Mouse (Mus musculus) lung, postnatal 0 days (tissue): Measurements from ENCODE around the gene Abcd2. TPM values are rescaled to one million over a fixed set of nuclear protein-coding genes. Genes with fewer than 3 reads are reported as not detected.

Source experiments
- ATAC-seq: fragments of 200-750 bp; cut with Nextera tagmentation; 2 replicates; pipeline ENCODE4 v1.8.0; 2017; ENCODE audit warnings: moderate library complexity
- DNase-seq: peaks from one replicate; pipeline ENCODE4 v3.0.0-alpha.2; 2016; ENCODE audit warnings: low spot score
- H3K27ac ChIP-seq: fragments of 300-500 bp; sonication (generic); 2 replicates; pipeline ENCODE4 v1.5.1; 2014; ENCODE audit warnings: antibody characterized with exemption, mild to moderate bottlenecking, low read length, mixed read lengths
- H3K27me3 ChIP-seq: fragments of 300-500 bp; sonication (generic); replicated peaks from 2 replicates; pipeline ENCODE4 v1.6.1; 2014; ENCODE audit warnings: low read length, mixed read lengths; ENCODE audit not compliant: insufficient read depth
- H3K36me3 ChIP-seq: fragments of 300-500 bp; sonication (generic); 2 replicates; pipeline ENCODE4 v1.6.1; 2014; ENCODE audit warnings: low read length, mixed read lengths; ENCODE audit not compliant: insufficient read depth
- H3K4me1 ChIP-seq: fragments of 300-500 bp; sonication (generic); 2 replicates; pipeline ENCODE4 v1.6.1; 2014; ENCODE audit warnings: antibody characterized with exemption, low read depth, low read length, mixed read lengths; ENCODE audit not compliant: insufficient read depth
- H3K4me2 ChIP-seq: fragments of 300-500 bp; sonication (generic); replicated peaks from 2 replicates; pipeline ENCODE4 v1.6.1; 2014; ENCODE audit warnings: low read depth, mild to moderate bottlenecking, low read length, moderate library complexity, mixed read lengths
- H3K4me3 ChIP-seq: fragments of 300-500 bp; sonication (generic); 2 replicates; pipeline ENCODE4 v1.5.1; 2014; ENCODE audit warnings: low read depth, low read length
- H3K9ac ChIP-seq: fragments of 300-500 bp; sonication (generic); replicated peaks from 2 replicates; pipeline ENCODE4 v1.6.1; 2014; ENCODE audit warnings: low read depth, mild to moderate bottlenecking
- H3K9me3 ChIP-seq: fragments of 300-500 bp; sonication (generic); 2 replicates; pipeline ENCODE4 v1.6.1; 2016; ENCODE audit warnings: low read length, mixed read lengths
- CTCF ChIP-seq: IDR thresholded peaks from 2 replicates; pipeline ENCODE4 v1.5.1; 2016; ENCODE audit warnings: antibody characterized with exemption, mild to moderate bottlenecking
- EP300 ChIP-seq: IDR thresholded peaks from 2 replicates; pipeline ENCODE4 v1.6.1; 2016; ENCODE audit warnings: antibody characterized with exemption, mild to moderate bottlenecking, control low read depth
- WGBS: fragments of 180-500 bp; shearing (Covaris S2); extraction: QIAGEN DNeasy Blood & Tissue Kit; methylation state at CpG from one replicate; pipeline ENCODE4 v1.1.7; 2014; 5-methylcytosine and 5-hydroxymethylcytosine counted together
- polyA plus RNA-seq: library from polyadenylated mRNA; unstranded; fragments of >200 nt; fragmentation: Nextera tagmentation; extraction: Ambion mirVana; gene quantifications from 2 replicates; pipeline ENCODE4 v1.2.1, GENCODE M21; 2015

Gene Abcd2
- polyA plus RNA-seq, 1 experiment from 2014 or later: 9.2 TPM

DNA sequence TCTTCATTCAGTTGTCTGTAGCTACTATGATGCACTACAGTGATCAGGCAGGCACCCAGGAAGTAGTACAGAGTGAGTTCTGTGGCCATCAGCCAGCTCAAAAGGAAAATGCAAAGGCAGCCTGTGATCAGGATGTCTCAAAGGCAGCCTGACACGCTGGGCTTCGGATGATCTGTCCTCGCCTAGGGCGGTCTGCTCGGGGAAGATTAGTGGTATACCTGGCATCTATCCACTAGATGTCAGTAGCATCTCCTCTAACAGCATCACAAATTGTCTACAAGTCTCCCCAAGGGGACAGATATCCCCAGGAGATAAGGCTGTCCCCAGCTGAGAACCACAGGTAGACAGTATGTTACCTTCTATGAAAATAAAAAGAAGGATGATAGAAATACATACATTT is 26.6 kb downstream of the Abcd2 start:
- Histone ChIP-seq H3K4me1 (no peaks in the 10 kb centered on the region), H3K27me3 (no peaks in the 10 kb centered on the region), H3K4me2 (no peak overlapping the region), H3K9ac (no peak overlapping the region), H3K9me3 (no peaks in the 10 kb centered on the region), H3K36me3 (no peaks in the 10 kb centered on the region), H3K4me3 (no peak overlapping the region), H3K27ac (no peak overlapping the region)
- WGBS: 12% methylated on average over 5 of the region's 5 CpGs
- TF ChIP-seq CTCF (peak; percentile 65), EP300 (no peak)
- peak; percentile 60 for DNase-seq
- ATAC-seq: peak; percentile 16; the same call in 1 of the 2 replicates

DNA sequence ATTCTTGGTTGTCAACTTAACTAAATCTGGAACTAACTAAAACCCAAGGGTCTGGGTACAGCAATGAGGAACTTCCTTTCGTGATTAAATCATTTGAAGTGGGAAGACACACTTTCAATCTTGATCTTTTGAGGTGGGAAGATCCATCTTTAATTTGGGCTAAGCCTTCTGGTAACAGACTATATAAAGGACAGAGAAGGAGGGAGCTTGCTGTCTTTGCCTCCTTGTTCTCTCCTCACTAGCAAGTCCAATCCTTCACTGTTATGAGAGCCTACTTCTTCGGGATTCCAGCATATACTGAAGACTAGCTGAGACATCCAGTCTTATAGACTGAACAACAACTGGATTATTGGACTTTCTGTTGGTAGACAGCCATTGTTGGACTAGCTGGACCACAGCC is 28.1 kb downstream of the Abcd2 start:
- H3K27me3 ChIP-seq: no peaks in the 10 kb centered on the region
- H3K9me3 ChIP-seq: no peaks in the 10 kb centered on the region
- ATAC-seq (no peak), DNase-seq (no peak)
- no peak overlapping the region for H3K4me3 ChIP-seq
- H3K36me3 ChIP-seq: no peaks in the 10 kb centered on the region
- no peak overlapping the region for H3K27ac ChIP-seq
- no peaks in the 10 kb centered on the region for H3K4me1 ChIP-seq
- H3K9ac ChIP-seq: no peak overlapping the region
- no peak overlapping the region for H3K4me2 ChIP-seq
- TF ChIP-seq CTCF: no peak
- no peak for TF ChIP-seq EP300
- 80% methylated on average over 2 of the region's 2 CpGs for WGBS

DNA sequence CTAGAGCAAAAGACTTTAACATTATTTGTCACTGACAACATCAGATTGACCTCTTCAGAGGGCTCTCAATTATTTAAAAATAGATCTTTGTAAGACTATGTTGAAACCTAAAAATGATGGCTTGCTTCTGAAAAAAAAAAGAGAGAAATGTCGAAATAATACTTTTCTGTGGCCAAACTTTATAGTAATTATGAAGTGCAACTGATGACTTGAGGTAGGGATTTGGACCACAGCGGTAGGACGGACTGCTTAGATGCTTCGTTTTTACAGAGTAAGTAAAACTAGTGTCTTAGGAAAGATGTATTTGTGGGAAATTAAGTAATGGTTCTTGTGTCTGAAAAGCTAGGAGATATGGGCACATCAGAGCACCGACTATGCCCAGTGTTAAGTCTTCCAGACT is 30.4 kb downstream of the Abcd2 start:
- no peaks in the 10 kb centered on the region for H3K36me3 ChIP-seq
- H3K27me3 ChIP-seq: no peaks in the 10 kb centered on the region
- ATAC-seq (peak; percentile 65), DNase-seq (peak; percentile 74)
- H3K4me2 ChIP-seq: no peak overlapping the region
- 65% methylated on average over 5 of the region's 5 CpGs for WGBS
- H3K9ac ChIP-seq: no peak overlapping the region
- H3K4me1 ChIP-seq: no peaks in the 10 kb centered on the region
- TF ChIP-seq CTCF: no peak
- TF ChIP-seq EP300: peak; percentile 59
- no peak overlapping the region for H3K4me3 ChIP-seq
- no peaks in the 10 kb centered on the region for H3K9me3 ChIP-seq
- no peak overlapping the region for H3K27ac ChIP-seq

DNA sequence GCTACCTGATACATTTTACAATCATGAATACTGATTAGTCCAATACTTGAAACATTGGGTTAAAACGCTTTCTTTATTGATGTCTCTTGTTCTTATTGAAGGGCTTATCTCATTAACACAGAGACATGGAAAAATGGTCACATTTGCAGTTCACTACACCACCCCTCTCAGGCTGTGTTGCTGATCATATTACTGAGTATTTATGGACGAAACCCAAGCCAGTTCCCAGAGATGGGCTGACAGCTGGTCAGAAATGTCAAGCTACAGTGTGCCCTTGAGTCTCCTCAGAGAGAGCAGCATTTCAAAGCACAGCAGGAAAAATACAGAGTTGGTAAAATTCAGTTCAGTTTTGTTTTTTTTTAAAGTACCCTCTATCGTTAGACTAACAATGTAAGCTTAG is 38.3 kb downstream of the Abcd2 start:
- Histone ChIP-seq H3K9me3 (no peaks in the 10 kb centered on the region), H3K4me2 (no peak overlapping the region), H3K4me1 (no peaks in the 10 kb centered on the region), H3K36me3 (no peaks in the 10 kb centered on the region), H3K4me3 (no peak overlapping the region), H3K27me3 (no peaks in the 10 kb centered on the region), H3K27ac (no peak overlapping the region), H3K9ac (no peak overlapping the region)
- 76% methylated on average over 3 of the region's 3 CpGs for WGBS
- ATAC-seq (no peak), DNase-seq (no peak)
- TF ChIP-seq EP300: no peak
- no peak for TF ChIP-seq CTCF

DNA sequence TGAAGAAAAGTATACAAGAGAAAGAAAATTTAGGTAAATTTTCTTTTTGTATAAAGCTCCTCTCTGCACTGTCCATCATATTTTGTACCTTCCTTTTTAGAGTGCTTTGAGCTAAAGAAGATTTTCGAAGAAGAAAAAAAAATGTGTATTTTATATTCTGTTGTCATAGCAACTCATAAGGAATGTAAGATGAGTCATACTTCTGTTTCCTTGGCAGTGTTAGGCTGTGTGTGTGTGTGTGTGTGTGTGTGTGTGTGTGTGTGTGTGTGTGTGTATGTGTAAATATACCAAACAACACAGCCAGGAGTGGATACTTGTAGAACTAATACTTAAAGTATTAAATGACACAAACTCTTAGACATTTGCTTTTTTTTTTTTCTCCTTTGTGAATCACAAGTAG is 39.0 kb downstream of the Abcd2 start:
- WGBS: 23% methylated on average over 1 of the region's 1 CpGs
- Histone ChIP-seq H3K36me3 (no peaks in the 10 kb centered on the region), H3K9me3 (no peaks in the 10 kb centered on the region), H3K4me2 (no peak overlapping the region), H3K4me1 (no peaks in the 10 kb centered on the region), H3K27me3 (no peaks in the 10 kb centered on the region), H3K4me3 (no peak overlapping the region), H3K27ac (no peak overlapping the region), H3K9ac (no peak overlapping the region)
- DNase-seq: peak; percentile 70
- ATAC-seq: 0 out of 2 replicates have a peak, but pooled peaks have one; percentile 28
- TF ChIP-seq CTCF (no peak), EP300 (no peak)

DNA sequence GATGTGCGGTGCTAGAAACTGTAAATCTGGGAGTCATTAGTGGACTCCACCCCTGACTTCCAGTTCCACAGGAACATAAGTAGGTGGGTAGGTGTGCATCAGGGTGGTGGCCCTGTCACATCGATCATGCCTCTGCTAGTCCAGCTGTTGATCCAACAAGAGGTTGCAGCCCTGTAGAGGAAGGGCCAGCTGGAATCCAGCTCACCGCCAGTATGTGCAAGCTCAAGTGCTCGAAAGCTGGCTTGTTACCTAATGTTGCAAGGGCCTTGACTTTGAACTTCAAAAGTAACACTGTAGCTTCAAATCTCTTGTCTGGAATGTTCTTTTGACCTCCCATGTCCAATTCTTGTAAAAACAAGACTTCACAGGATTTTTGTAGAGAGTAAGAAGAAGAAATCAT is 67.0 kb downstream of the Abcd2 start:
- Histone ChIP-seq H3K27me3 (no peaks in the 10 kb centered on the region), H3K36me3 (no peaks in the 10 kb centered on the region), H3K4me2 (no peak overlapping the region), H3K4me1 (no peaks in the 10 kb centered on the region), H3K27ac (no peak overlapping the region), H3K4me3 (no peak overlapping the region), H3K9me3 (no peaks in the 10 kb centered on the region), H3K9ac (no peak overlapping the region)
- DNase-seq (no peak), ATAC-seq (no peak)
- WGBS: 75% methylated on average over 4 of the region's 4 CpGs
- no peak for TF ChIP-seq CTCF
- no peak for TF ChIP-seq EP300

DNA sequence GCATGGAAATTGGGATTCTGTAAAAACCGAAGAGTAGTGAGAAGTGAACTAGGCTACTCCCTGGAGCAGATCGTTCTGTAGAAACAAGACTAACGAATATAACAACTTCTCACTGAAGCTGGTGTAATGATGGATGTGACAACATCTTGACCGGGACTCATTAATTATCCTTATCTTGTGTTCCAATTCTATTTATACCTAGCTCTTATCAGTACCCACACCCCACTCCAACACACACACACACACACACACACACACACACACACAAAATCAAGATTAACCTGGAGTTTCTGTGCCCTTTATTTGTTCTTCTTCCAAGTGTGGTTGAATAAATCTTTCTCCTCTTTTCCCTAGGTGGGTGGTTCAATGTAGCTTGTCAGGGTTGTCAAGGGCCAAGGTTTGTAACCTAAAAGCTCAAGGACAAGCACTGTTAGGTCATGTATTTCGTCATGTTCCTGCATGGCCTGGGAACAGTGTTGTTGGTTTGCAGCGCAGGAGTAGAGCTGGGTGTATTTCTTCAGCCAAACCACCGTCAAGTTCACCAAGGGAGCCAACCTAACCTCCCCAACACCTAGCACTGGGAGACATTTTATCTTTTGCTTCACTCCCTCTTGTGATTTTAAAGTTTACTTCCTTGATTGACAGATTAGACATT is 78.9 kb downstream of the Abcd2 start:
- no peak for ATAC-seq
- H3K36me3 ChIP-seq: no peaks in the 10 kb centered on the region

More for the DNA sequence above, 78.9 kb downstream of the Abcd2 start:
- no peak overlapping the region for H3K4me3 ChIP-seq
- TF ChIP-seq EP300 (no peak), CTCF (no peak)
- H3K27ac ChIP-seq: no peak overlapping the region
- no peaks in the 10 kb centered on the region for H3K27me3 ChIP-seq
- 43% methylated on average over 7 of the region's 7 CpGs for WGBS
- no peak overlapping the region for H3K4me2 ChIP-seq
- H3K9ac ChIP-seq: no peak overlapping the region
- no peaks in the 10 kb centered on the region for H3K4me1 ChIP-seq
- no peaks in the 10 kb centered on the region for H3K9me3 ChIP-seq
- DNase-seq: peak; percentile 5
